8 mouse cellular contexts compared by ENCODE assay signal in genomic region chr2:167350126-167350650, GRCm38 (mm10). TPM values are rescaled to one million over a fixed set of nuclear protein-coding genes. Genes with fewer than 3 reads are reported as not detected.
A peak's percentile ranks its signal among the peaks of the same experiment; 100 is the strongest.
DNase-seq lines count a peak whose midpoint lies in the region; ATAC-seq and TF ChIP-seq lines count a peak whose summit lies in the region.

No protein-coding gene starts in this region.

- WGBS in kidney, embryonic 16.5 days = 58% methylated on average over 8 of the region's 8 CpGs
- WGBS in kidney, adult 2 months = 65% methylated on average over 8 of the region's 8 CpGs
- WGBS in embryonic facial prominence, embryonic 10.5 days = 56% methylated on average over 8 of the region's 8 CpGs
- WGBS in hindbrain, embryonic 12.5 days = 56% methylated on average over 8 of the region's 8 CpGs
- WGBS in midbrain, embryonic 11.5 days = 58% methylated on average over 8 of the region's 8 CpGs

- no peaks in the 10 kb centered on the region for H3K9me3 ChIP-seq in kidney, embryonic 16.5 days (ENCODE audit: low read length)
- no peaks in the 10 kb centered on the region for H3K9me3 ChIP-seq in embryonic facial prominence, embryonic 10.5 days
- no peaks in the 10 kb centered on the region for H3K9me3 ChIP-seq in hindbrain, embryonic 12.5 days (replicated peaks)
- H3K9me3 ChIP-seq in midbrain, embryonic 11.5 days (ENCODE audit: control insufficient read depth, low read length) = no peaks in the 10 kb centered on the region

- no peak for DNase-seq in kidney, adult 2 months
- no peak for DNase-seq in embryonic facial prominence, embryonic 10.5 days (ENCODE audit: low spot score)
- peak; percentile 84 for DNase-seq in midbrain, embryonic 11.5 days (ENCODE audit: low spot score, missing footprints)
- DNase-seq in right cerebral cortex, postnatal 36 days (ENCODE audit: low spot score in 2 of 2) = no peak
- no peak for DNase-seq in embryo, embryonic 10 days (ENCODE audit: low spot score)
- no peak for DNase-seq in embryo, embryonic 11 days

- ATAC-seq in kidney, embryonic 16.5 days (ENCODE audit: low FRiP score, low TSS enrichment) = no peak
- ATAC-seq in hindbrain, embryonic 12.5 days (ENCODE audit: low FRiP score) = no peak
- no peak for ATAC-seq in midbrain, embryonic 11.5 days (ENCODE audit: low FRiP score)

- H3K4me3 ChIP-seq in kidney, embryonic 16.5 days (ENCODE audit: low read length) = no peak overlapping the region
- H3K4me3 ChIP-seq in kidney, adult 2 months (ENCODE audit: insufficient read depth, low read depth, low read length) = no peak overlapping the region
- peak overlapping the region; percentile 86 for H3K4me3 ChIP-seq in embryonic facial prominence, embryonic 10.5 days
- peak overlapping the region; percentile 83 for H3K4me3 ChIP-seq in hindbrain, embryonic 12.5 days
- no peak overlapping the region for H3K4me3 ChIP-seq in midbrain, embryonic 11.5 days (ENCODE audit: low read depth, low read length)

- H3K36me3 ChIP-seq in kidney, embryonic 16.5 days (ENCODE audit: insufficient read depth, low read length) = no peaks in the 10 kb centered on the region
- no peaks in the 10 kb centered on the region for H3K36me3 ChIP-seq in kidney, adult 2 months (ENCODE audit: control insufficient read depth, insufficient read depth, low read length)
- no peaks in the 10 kb centered on the region; the same call in 1 of the 2 replicates for H3K36me3 ChIP-seq in embryonic facial prominence, embryonic 10.5 days (replicated peaks)
- H3K36me3 ChIP-seq in hindbrain, embryonic 12.5 days = no peaks in the 10 kb centered on the region
- H3K36me3 ChIP-seq in midbrain, embryonic 11.5 days (ENCODE audit: control insufficient read depth, insufficient read depth, low read length) = no peaks in the 10 kb centered on the region

- no peaks in the 10 kb centered on the region for H3K27me3 ChIP-seq in kidney, embryonic 16.5 days (ENCODE audit: insufficient read depth, low read length)
- no peaks in the 10 kb centered on the region for H3K27me3 ChIP-seq in kidney, adult 2 months (replicated peaks; ENCODE audit: control insufficient read depth, insufficient read depth, low read length)
- H3K27me3 ChIP-seq in embryonic facial prominence, embryonic 10.5 days (replicated peaks; ENCODE audit: low read depth, poor library complexity, severe bottlenecking) = peaks cover 29% of the 10 kb centered on the region
- H3K27me3 ChIP-seq in hindbrain, embryonic 12.5 days = peaks cover 14% of the 10 kb centered on the region
- peaks cover 14% of the 10 kb centered on the region for H3K27me3 ChIP-seq in midbrain, embryonic 11.5 days (ENCODE audit: control insufficient read depth, insufficient read depth, low read length)

- H3K9ac ChIP-seq in kidney, embryonic 16.5 days (replicated peaks; ENCODE audit: low read length) = no peak overlapping the region
- H3K9ac ChIP-seq in hindbrain, embryonic 12.5 days = no peak overlapping the region
- no peak overlapping the region for H3K9ac ChIP-seq in midbrain, embryonic 11.5 days (ENCODE audit: low read length)

- H3K27ac ChIP-seq in kidney, embryonic 16.5 days (ENCODE audit: low read length) = no peak overlapping the region
- no peak overlapping the region for H3K27ac ChIP-seq in kidney, adult 2 months (ENCODE audit: insufficient read depth, low read depth, low read length)
- H3K27ac ChIP-seq in embryonic facial prominence, embryonic 10.5 days (replicated peaks) = no peak overlapping the region
- H3K27ac ChIP-seq in hindbrain, embryonic 12.5 days = no peak overlapping the region
- H3K27ac ChIP-seq in midbrain, embryonic 11.5 days (ENCODE audit: low read depth, low read length) = no peak overlapping the region

- peak overlapping the region; percentile 80; the same call in 1 of the 2 replicates for H3K4me2 ChIP-seq in kidney, embryonic 16.5 days (replicated peaks; ENCODE audit: low read depth, low read length)
- peak overlapping the region; percentile 91 for H3K4me2 ChIP-seq in hindbrain, embryonic 12.5 days (replicated peaks)
- peak overlapping the region; percentile 70 for H3K4me2 ChIP-seq in midbrain, embryonic 11.5 days

- TF ChIP-seq POLR2A in kidney, adult 2 months (IDR thresholded peaks at IDR 0.05; ENCODE audit: low read depth, low read length) = no peak

- peaks cover 65% of the 10 kb centered on the region for H3K4me1 ChIP-seq in kidney, embryonic 16.5 days (ENCODE audit: insufficient read depth, low read length)
- peaks cover 27% of the 10 kb centered on the region for H3K4me1 ChIP-seq in kidney, adult 2 months (ENCODE audit: control insufficient read depth, insufficient read depth, low read length)
- peaks cover 49% of the 10 kb centered on the region for H3K4me1 ChIP-seq in embryonic facial prominence, embryonic 10.5 days
- H3K4me1 ChIP-seq in hindbrain, embryonic 12.5 days = peaks cover 18% of the 10 kb centered on the region
- peaks cover 6% of the 10 kb centered on the region for H3K4me1 ChIP-seq in midbrain, embryonic 11.5 days (ENCODE audit: control insufficient read depth, insufficient read depth, low read length)

- TF ChIP-seq CTCF in kidney, adult 2 months (conservative IDR thresholded peaks at IDR 0.05; ENCODE audit: insufficient read depth, insufficient read length, low read depth, low read length) = no peak

RNA-seq across cellular contexts. Expression of gene B4galt5, which starts 1.2 kb away (rescaled TPM):
- polyA plus RNA-seq in kidney, embryonic 16.5 days (2015; fragmentation: Nextera tagmentation; extraction: Ambion mirVana) = 8.9 and 9.4 TPM in 2 replicates
- polyA plus RNA-seq in kidney, adult 2 months (2012; rRNA removed) = 51.5 and 54.2 TPM in 2 replicates
- 7.3 and 8.7 TPM in 2 replicates for polyA plus RNA-seq in embryonic facial prominence, embryonic 10.5 days (2016; fragmentation: Nextera tagmentation; extraction: Ambion mirVana)
- polyA plus RNA-seq in hindbrain, embryonic 12.5 days (2016; fragmentation: Nextera tagmentation; extraction: Ambion mirVana) = 19.3 and 20.2 TPM in 2 replicates
- polyA plus RNA-seq in midbrain, embryonic 11.5 days (2014; fragmentation: Nextera tagmentation; extraction: Ambion mirVana) = 15.0 and 19.8 TPM in 2 replicates

Comparison
In these comparisons a context has a peak if more than half of its experiments do, and no peak if none do; other contexts are left out.
1. H3K4me3 ChIP-seq: peak in embryonic facial prominence, embryonic 10.5 days (single experiment) and hindbrain, embryonic 12.5 days (single experiment); none in kidney, embryonic 16.5 days (single experiment), kidney, adult 2 months (single experiment) and midbrain, embryonic 11.5 days (single experiment).
2. Peak in every context shown above with its lines, with median percentiles within 50 percentile points of each other: H3K4me2 ChIP-seq.